Comparison of ENCODE assay signal across 19 mouse cellular contexts in genomic region chr16:94441361-94441760, GRCm38 (mm10).
"Had no signal": no experiment of that assay in that cellular context is flagged by ENCODE, and none has a peak within 500 bp of the region (broad histone marks: within the 10 kb centered on the region; RNA-seq: fewer than 3 reads in every experiment).

No protein-coding gene starts in this region.

- H3K27me3 ChIP-seq: kidney, embryonic 15.5 days; limb, embryonic 12.5 days; limb, embryonic 15.5 days; lung, embryonic 15.5 days had no signal

- H3K27ac ChIP-seq: kidney, embryonic 15.5 days; left cerebral cortex, adult 2 months; limb, embryonic 12.5 days; limb, embryonic 15.5 days; liver, embryonic 14.5 days; lung, embryonic 15.5 days had no signal

- H3K4me1 ChIP-seq: kidney, embryonic 15.5 days; limb, embryonic 12.5 days; limb, embryonic 15.5 days; lung, embryonic 15.5 days had no signal

- H3K9ac ChIP-seq: kidney, embryonic 15.5 days; limb, embryonic 12.5 days; limb, embryonic 15.5 days; liver, embryonic 14.5 days; liver, postnatal 0 days; lung, embryonic 15.5 days had no signal

- DNase-seq: kidney, postnatal 10 days; kidney, postnatal 36 days; layer of hippocampus, postnatal 36 days; left cerebral cortex, postnatal 4 days; liver, postnatal 0 days; lung, postnatal 14 days; lung, postnatal 4 days; midbrain, embryonic 14.5 days; thymus, adult 2 months; thymus, postnatal 14 days; thymus, postnatal 4 days had no signal

- H3K4me2 ChIP-seq: kidney, embryonic 15.5 days; limb, embryonic 12.5 days; limb, embryonic 15.5 days; liver, embryonic 11.5 days; lung, embryonic 15.5 days; midbrain, embryonic 11.5 days had no signal

- H3K4me3 ChIP-seq: kidney, embryonic 15.5 days; left cerebral cortex, adult 2 months; limb, embryonic 12.5 days; limb, embryonic 15.5 days; lung, embryonic 15.5 days had no signal

- H3K9me3 ChIP-seq: kidney, embryonic 15.5 days; limb, embryonic 12.5 days; limb, embryonic 15.5 days; lung, embryonic 15.5 days had no signal

- ATAC-seq: liver, postnatal 0 days had no signal
